In the genomic region with DNA sequence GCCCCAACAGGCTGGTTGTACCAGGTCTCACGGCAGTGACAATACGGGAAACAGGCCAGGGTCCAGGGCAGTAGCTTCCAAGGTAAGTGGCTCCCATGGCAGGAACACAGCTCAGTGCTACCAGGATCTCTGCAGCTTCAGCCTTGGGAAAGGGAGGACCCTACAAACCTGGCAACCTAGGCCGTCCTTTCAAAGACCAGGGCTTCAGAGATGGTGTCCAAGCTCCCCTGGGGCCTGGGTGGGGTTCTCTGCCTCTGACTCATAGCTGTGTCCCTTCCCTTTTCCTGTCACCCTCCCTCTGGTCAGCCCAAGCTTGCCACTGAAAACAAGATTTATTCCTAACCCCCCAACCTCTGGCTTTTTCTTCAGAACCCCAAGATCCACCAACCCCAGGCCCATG, we compare ENCODE assay signal across 12 mouse cellular contexts. TPM values are rescaled to one million over a fixed set of nuclear protein-coding genes. Genes with fewer than 3 reads are reported as not detected.
"Had no signal": no experiment of that assay in that cellular context is flagged by ENCODE, and none has a peak within 500 bp of the region (broad histone marks: within the 10 kb centered on the region; RNA-seq: fewer than 3 reads in every experiment).

No protein-coding gene starts in this region.

- DNase-seq: kidney, postnatal 14 days; kidney, postnatal 4 days; left cerebral cortex, postnatal 4 days; liver, postnatal 0 days; lung, embryonic 14.5 days; right cerebral cortex, adult 18-20 months; right cerebral cortex, postnatal 14 days; right cerebral cortex, postnatal 4 days; thymus, adult 2 months; thymus, postnatal 14 days; thymus, postnatal 4 days had no signal

RNA-seq across cellular contexts. Expression of a gene that starts 16.7 kb away (rescaled TPM):
- total RNA-seq: megakaryocyte, adult 5-6 weeks had no signal
